Mouse (Mus musculus): ENCODE measurements at regions not wholly inside any gene's neighbourhood (a gene's known extent, or its start where the extent isn't known, plus 50 kb on each side); places are given as distances from the start of the nearest gene placed in this dataset.

DNA sequence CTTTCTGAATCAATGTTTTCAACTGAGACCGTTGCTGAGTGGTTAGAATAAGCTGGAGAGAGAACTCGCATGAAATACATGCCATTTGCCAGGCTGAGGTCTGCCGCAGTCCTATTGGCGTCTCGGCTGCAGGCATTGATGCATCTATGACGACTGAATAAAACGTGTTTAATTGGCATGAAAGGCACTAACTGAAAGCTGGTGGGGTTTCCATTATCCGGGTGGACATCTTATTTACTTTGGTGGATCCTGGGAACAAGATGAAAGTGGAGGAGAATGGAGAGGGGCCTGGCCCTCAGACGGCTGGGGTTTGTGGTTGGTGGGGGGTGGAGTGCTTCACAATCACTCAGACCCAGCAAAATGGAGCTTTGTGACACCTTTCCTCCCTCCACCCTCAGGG is 81.2 kb downstream of the Gm12689 start:
- TF ChIP-seq POLR2A (IDR thresholded peaks at IDR 0.05; ENCODE audit: low read depth, low read length): no peak
- TF ChIP-seq CTCF (IDR thresholded peaks at IDR 0.05; ENCODE audit: borderline replicate concordance, insufficient read depth, low read length): no peak

Measured in embryonic fibroblast, embryonic 13.5 days (primary cell).